Mouse (Mus musculus): ENCODE measurements around the gene Arhgef2. TPM values are rescaled to one million over a fixed set of nuclear protein-coding genes. Genes with fewer than 3 reads are reported as not detected.

Gene Arhgef2
- polyA plus RNA-seq, 1 experiment from 2014 or later = 122 TPM

DNA sequence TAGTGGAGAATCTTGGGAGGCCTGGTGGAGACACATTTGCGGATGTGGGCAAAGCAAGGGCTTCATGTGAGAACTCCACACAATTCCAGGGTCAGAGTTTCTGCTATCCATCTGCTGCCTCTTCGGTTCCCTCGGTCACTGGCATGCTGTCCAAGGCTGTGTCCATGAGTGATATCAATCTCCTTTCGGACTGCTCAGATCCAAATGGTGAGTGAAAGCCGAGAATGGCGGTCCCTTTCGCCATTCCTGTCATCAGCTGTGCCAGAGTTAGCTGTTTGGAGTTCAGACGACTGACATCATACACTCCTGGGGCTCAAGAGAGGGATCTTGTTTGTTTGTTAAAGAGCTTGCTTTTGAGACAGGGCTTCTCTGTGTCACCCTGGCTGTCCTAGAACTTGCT lies 8.7 kb downstream of the Arhgef2 start:
- Histone ChIP-seq H3K27me3 (peaks cover 9% of the 10 kb centered on the region; the same call in 1 of the 2 replicates), H3K36me3 (no peaks in the 10 kb centered on the region), H3K4me2 (no peak overlapping the region), H3K27ac (no peak overlapping the region), H3K4me1 (replicated peaks) (no peaks in the 10 kb centered on the region; the same call in 1 of the 2 replicates), H3K9ac (replicated peaks) (no peak overlapping the region), H3K9me3 (no peaks in the 10 kb centered on the region), H3K4me3 (replicated peaks) (no peak overlapping the region)
- ATAC-seq (ENCODE audit: insufficient number of reproducible peaks, insufficient read depth, low FRiP score, low TSS enrichment, low read depth) = no peak
- 77% methylated on average over 8 of the region's 8 CpGs for WGBS

DNA sequence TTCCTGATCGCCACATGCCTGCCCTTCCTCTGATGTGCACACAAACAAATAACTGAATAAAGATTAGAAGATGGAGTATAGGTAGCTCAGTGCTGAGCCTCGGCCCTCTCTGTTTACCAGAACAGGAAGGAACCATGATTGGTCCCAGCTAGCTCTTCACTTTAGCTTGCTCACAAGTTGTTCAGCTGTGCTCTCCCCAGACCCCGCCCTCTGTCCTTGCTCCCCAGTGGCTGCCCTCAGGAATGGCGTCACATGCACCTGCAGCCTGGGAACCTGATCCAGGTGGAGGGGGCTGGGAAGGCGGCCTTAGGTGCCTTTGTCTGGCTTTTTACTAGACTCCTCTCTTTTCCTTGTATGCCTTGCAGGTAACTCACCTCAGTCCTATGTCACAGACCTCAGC lies 9.4 kb downstream of the Arhgef2 start:
- 45% methylated on average over 5 of the region's 5 CpGs for WGBS
- H3K9me3 ChIP-seq = no peaks in the 10 kb centered on the region
- H3K27me3 ChIP-seq = peaks cover 9% of the 10 kb centered on the region; the same call in 1 of the 2 replicates
- no peak overlapping the region for H3K4me3 ChIP-seq (replicated peaks)
- H3K4me2 ChIP-seq = peak overlapping the region; percentile 4; the same call in 1 of the 2 replicates
- H3K4me1 ChIP-seq (replicated peaks) = peaks cover 5% of the 10 kb centered on the region
- H3K27ac ChIP-seq = no peak overlapping the region; the same call in 1 of the 2 replicates
- no peak overlapping the region for H3K9ac ChIP-seq (replicated peaks)
- H3K36me3 ChIP-seq = no peaks in the 10 kb centered on the region
- ATAC-seq (ENCODE audit: insufficient number of reproducible peaks, insufficient read depth, low FRiP score, low TSS enrichment, low read depth) = no peak

DNA sequence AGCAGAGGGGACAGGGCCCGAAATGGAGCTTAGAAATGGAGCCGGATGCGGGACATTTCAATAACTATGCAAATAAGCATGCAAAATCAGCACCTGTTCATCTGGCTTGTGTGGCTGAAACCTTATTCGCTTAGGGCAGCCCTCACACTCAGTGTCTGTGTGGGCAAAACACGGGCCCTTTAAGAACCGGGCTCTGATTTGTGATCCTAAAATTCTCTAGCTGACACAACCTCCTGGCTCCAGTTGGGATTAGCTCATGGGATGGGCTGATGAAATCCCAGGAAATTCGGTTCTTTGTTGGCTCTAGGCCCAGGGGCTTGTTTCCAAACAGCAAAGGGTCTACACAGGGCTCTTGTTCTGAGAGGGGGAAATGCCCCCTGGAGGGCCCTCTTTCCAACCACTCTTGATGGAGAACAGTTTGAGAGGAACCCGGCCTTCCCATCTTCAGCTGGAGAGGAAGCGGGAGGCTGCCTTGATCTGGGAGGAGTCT lies 10.2 kb downstream of the Arhgef2 start:
- H3K9ac ChIP-seq (replicated peaks) = no peak overlapping the region

DNA sequence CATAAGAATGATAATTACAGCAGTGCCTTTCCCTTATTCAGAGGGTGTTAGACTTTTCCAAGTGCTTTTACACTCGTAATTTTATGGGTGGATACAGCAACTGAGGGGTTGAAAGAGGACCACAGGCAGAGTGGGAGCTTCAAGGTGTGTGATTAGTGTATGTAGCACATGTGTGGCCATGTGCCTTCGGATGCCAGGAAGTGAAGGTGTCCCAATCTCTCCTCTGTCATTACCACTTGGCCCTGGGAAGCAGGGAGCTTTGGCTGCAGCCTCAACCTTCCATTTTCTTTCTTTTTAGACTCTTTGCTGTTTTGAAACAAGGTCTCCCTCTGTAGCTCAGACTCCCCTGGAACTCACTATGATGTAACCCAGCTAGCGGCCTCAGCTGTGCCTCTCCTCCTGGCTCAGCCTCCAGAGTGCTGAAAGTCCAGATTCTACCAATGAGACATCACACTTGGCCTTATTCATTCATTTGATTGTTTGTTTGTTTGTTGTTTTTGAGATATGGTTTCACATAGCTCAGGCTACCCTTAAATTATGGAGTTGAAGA lies 11.3 kb downstream of the Arhgef2 start:
- Histone ChIP-seq H3K4me1 (replicated peaks) (peaks cover 11% of the 10 kb centered on the region), H3K27ac (0 out of 2 replicates have a peak overlapping the region, but pooled peaks have one; percentile 29), H3K27me3 (peaks cover 9% of the 10 kb centered on the region; the same call in 1 of the 2 replicates), H3K4me2 (peak overlapping the region; percentile 13; the same call in 1 of the 2 replicates), H3K36me3 (no peaks in the 10 kb centered on the region), H3K4me3 (replicated peaks) (no peak overlapping the region), H3K9ac (replicated peaks) (no peak overlapping the region), H3K9me3 (no peaks in the 10 kb centered on the region)
- no peak for ATAC-seq (ENCODE audit: insufficient number of reproducible peaks, insufficient read depth, low FRiP score, low TSS enrichment, low read depth)
- WGBS = 69% methylated on average over 3 of the region's 3 CpGs

More for the DNA sequence above, 10.2 kb downstream of the Arhgef2 start:
- H3K4me1 ChIP-seq (replicated peaks) = peaks cover 11% of the 10 kb centered on the region
- peaks cover 9% of the 10 kb centered on the region; the same call in 1 of the 2 replicates for H3K27me3 ChIP-seq
- H3K4me3 ChIP-seq (replicated peaks) = no peak overlapping the region
- H3K36me3 ChIP-seq = no peaks in the 10 kb centered on the region
- no peaks in the 10 kb centered on the region for H3K9me3 ChIP-seq
- WGBS = 59% methylated on average over 9 of the region's 9 CpGs
- 0 out of 2 replicates have a peak overlapping the region, but pooled peaks have one; percentile 29 for H3K27ac ChIP-seq
- peak overlapping the region; percentile 13; the same call in 1 of the 2 replicates for H3K4me2 ChIP-seq
- no peak for ATAC-seq (ENCODE audit: insufficient number of reproducible peaks, insufficient read depth, low FRiP score, low TSS enrichment, low read depth)

DNA sequence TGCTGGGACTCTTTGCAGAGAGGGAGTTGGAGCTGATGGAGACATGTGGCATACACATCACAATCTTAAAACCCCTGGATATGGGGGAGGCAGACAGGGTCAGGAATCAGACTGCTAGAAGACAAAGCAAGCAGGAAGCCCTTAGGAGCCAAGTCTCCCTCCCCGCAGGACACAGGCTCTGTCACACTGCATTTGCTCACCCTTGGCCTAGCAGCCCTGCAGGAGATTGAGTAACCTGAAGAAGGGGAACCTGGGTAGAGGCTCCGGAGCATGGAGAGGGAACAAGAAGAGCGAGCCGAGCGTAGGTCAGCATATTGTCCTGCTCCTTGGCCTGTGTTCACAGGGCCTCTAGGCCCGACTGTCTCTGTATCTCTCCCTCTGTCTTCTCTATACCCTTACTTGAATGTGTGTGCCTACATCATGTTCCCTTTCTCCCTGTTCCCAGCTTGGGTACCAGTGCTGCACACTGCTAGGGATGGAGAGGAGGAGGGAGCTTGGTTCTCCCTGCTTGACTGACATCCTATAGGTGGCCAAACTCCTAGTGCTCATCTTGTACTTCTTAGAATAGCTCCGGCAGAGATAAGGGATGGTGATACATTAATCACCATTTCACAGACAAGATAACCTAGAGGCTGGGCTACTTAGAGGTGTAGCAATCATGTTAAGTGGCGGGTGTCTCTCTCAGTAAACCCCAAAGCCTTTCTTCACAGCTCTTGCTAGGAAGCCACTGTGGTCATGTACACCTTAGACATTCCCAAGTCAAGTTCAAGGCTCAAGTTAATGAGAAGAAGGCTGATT lies 12.5 kb downstream of the Arhgef2 start:
- no peak overlapping the region for H3K4me3 ChIP-seq (replicated peaks)
- H3K27me3 ChIP-seq = peaks cover 9% of the 10 kb centered on the region; the same call in 1 of the 2 replicates
- 64% methylated on average over 8 of the region's 8 CpGs for WGBS
- no peak for ATAC-seq (ENCODE audit: insufficient number of reproducible peaks, insufficient read depth, low FRiP score, low TSS enrichment, low read depth)
- no peaks in the 10 kb centered on the region for H3K36me3 ChIP-seq
- H3K9me3 ChIP-seq = no peaks in the 10 kb centered on the region
- no peak overlapping the region for H3K9ac ChIP-seq (replicated peaks)
- no peak overlapping the region for H3K27ac ChIP-seq
- H3K4me1 ChIP-seq (replicated peaks) = peaks cover 11% of the 10 kb centered on the region
- peak overlapping the region; percentile 15; the same call in 1 of the 2 replicates for H3K4me2 ChIP-seq

DNA sequence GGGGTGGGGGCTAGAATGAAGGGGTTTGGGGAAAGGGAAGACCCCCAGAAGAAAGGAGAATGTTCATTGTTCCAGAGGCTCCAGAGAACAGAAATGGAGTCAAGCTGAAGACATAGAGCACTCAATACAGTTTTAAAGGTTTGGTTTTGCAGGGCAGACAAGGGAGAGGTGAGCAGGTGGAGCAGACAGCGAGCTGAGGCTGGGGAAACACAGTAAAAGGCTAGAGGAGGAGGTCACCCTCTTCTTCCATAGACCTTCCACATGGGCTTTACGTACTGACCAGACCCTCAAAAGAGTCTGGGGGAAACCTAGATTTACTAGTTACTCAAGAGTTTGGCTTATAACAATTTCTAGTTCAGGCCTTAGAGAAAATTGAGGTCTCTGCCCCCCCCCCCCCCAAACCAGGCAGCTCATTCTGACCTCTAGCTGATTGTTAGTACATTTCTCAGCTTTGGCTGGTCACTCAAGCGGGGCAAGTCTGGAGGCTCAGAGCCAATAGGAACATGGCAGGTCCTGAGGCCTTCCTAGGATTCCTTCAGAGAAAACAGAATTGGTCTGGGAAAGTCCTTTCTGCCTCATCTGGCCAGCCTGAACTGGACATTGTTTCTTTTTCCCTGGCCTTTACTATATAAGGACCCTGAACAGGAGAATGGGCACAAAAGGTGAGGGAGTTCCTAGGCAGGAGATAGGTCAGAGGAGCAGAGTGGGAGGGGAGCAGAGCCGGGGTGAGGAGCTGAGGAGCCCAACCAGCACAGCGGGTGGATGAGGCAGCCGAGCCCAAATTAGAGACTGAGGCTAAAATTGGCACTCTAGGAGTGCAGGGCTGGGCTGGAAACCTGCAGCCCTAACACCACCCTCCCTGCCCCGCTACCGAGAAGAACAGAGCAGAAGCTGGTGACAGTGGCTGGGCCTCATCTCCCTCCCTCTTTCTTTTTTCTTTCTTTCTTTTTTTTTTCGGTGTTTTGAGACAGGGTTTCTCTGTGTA lies 13.6 kb downstream of the Arhgef2 start:
- H3K9me3 ChIP-seq = no peaks in the 10 kb centered on the region
- H3K4me2 ChIP-seq = no peak overlapping the region
- no peaks in the 10 kb centered on the region for H3K36me3 ChIP-seq
- no peak overlapping the region for H3K9ac ChIP-seq (replicated peaks)
- H3K27me3 ChIP-seq = peaks cover 9% of the 10 kb centered on the region; the same call in 1 of the 2 replicates
- ATAC-seq (ENCODE audit: insufficient number of reproducible peaks, insufficient read depth, low FRiP score, low TSS enrichment, low read depth) = no peak
- H3K27ac ChIP-seq = peak overlapping the region; percentile 97; the same call in 1 of the 2 replicates
- peaks cover 23% of the 10 kb centered on the region for H3K4me1 ChIP-seq (replicated peaks)
- WGBS = 55% methylated on average over 9 of the region's 9 CpGs
- no peak overlapping the region for H3K4me3 ChIP-seq (replicated peaks)

DNA sequence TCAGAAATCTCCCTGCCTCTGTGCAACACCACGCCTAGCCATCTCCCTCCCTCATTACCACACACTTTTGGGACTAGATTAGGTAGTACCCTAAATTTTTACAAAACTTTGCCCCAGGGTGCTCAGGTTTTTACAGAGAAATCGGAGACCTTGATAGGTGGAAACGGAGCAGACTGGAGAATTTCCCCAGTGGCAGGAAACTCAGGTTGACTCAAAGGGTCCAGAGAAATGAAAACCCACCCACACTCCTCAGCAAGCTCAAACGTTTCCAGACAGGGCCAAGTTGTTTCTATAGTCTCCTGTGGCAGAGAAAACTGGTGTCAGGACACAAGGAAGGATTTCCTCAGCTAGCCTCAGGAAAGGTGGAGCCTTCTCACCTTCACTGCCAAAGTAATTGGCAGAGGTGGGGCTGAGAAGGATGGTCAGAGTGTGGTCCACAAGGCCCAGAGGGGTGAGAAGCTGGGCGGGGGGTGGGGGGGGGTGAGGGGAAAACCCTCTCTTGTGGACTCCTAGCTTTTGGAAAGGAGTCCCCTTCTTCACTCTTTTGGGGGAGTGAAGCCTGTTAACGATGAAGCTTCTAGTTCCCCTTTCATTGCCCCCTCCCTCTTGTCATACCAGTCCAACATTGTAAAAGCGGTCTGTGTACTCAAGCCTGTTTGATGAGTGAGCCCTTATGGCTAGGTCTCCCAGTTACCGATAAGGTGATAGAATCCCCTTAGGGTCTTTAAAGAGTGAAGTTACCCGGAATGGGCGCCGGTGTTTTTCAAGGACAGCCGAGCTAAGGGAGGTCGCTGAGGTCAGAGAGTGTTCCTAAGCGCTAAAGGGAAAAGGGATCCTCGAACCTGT lies 14.6 kb downstream of the Arhgef2 start:
- H3K36me3 ChIP-seq = peaks cover 8% of the 10 kb centered on the region; the same call in 1 of the 2 replicates
- no peak for ATAC-seq (ENCODE audit: insufficient number of reproducible peaks, insufficient read depth, low FRiP score, low TSS enrichment, low read depth)
- peaks cover 9% of the 10 kb centered on the region; the same call in 1 of the 2 replicates for H3K27me3 ChIP-seq
- peak overlapping the region; percentile 97 for H3K27ac ChIP-seq
- H3K4me2 ChIP-seq = peak overlapping the region; percentile 96
- H3K4me3 ChIP-seq (replicated peaks) = peak overlapping the region; percentile 87
- 7% methylated on average over 15 of the region's 15 CpGs for WGBS
- H3K9me3 ChIP-seq = no peaks in the 10 kb centered on the region
- H3K9ac ChIP-seq (replicated peaks) = peak overlapping the region; percentile 97
- peaks cover 32% of the 10 kb centered on the region for H3K4me1 ChIP-seq (replicated peaks)

DNA sequence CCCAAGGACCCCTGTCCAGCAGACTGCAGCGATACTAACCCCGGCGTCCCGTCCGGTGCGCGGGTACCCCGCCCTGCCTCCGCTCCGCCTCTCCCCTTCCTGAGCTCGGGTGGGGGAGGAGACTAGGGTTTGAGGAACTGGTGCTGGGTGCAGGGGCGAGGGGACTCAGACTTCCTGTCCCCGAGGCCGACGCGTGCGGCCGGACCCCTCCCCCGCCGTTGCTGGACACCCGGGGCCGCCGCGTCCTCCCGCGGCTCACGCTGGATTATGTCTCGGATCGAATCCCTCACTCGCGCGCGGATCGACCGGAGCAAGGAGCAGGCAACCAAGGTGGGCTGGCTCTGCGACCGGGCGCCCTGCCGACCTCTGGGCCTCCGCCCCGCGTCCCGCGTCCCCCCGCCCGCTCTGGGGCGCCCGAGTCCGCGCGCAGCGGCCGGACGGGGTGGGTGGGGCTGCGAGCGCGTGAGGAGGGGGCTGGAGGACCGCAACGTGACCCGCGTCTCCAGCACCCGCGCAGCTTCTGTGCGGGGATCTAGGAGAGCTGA lies 15.3 kb downstream of the Arhgef2 start:
- WGBS = under 1% methylated on average over 64 of the region's 64 CpGs
- Histone ChIP-seq H3K27ac (peak overlapping the region; percentile 97), H3K9me3 (no peaks in the 10 kb centered on the region), H3K36me3 (peaks cover 14% of the 10 kb centered on the region), H3K4me3 (replicated peaks) (peak overlapping the region; percentile 87), H3K4me1 (replicated peaks) (peaks cover 37% of the 10 kb centered on the region), H3K9ac (replicated peaks) (peak overlapping the region; percentile 97), H3K4me2 (peak overlapping the region; percentile 96), H3K27me3 (peaks cover 9% of the 10 kb centered on the region; the same call in 1 of the 2 replicates)
- ATAC-seq (ENCODE audit: insufficient number of reproducible peaks, insufficient read depth, low FRiP score, low TSS enrichment, low read depth) = peak; percentile 44

DNA sequence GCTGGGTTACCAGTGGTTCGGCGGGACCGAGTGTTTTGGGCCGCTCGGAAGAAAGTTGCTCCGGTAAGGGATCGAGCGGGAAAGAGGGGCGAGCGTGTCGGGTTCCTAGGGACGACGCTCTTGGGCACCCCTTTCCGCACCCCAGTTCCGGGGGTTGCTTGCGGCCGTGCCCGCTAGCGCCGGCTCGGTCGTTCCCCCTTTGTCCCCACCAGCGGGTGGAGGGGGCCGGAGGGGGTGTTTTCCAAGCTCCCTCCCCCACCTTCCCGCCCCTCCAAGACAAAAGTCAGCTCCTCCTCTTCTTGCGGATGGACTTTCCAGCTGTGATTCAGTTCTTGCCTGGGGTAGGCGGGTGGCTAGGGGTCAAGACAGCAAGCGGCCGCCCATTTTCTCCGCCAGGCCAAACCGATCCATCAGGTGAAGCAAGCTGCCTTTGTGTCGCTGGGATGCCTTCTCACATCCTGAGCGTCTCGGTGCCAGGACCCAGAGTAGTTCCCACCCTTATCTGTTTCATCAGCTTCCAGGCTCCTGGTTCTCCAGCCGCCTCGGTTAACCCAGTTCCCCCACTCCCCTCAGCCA lies 15.9 kb downstream of the Arhgef2 start:
- peak overlapping the region; percentile 96 for H3K4me2 ChIP-seq
- H3K27ac ChIP-seq = peak overlapping the region; percentile 97
- H3K36me3 ChIP-seq = peaks cover 19% of the 10 kb centered on the region
- ATAC-seq (ENCODE audit: insufficient number of reproducible peaks, insufficient read depth, low FRiP score, low TSS enrichment, low read depth) = 0 out of 2 replicates have a peak, but pooled peaks have one; percentile 4
- H3K4me1 ChIP-seq (replicated peaks) = peaks cover 42% of the 10 kb centered on the region
- H3K9ac ChIP-seq (replicated peaks) = peak overlapping the region; percentile 97
- WGBS = 0% methylated on average over 31 of the region's 36 CpGs
- no peaks in the 10 kb centered on the region for H3K9me3 ChIP-seq
- H3K27me3 ChIP-seq = peaks cover 3% of the 10 kb centered on the region; the same call in 1 of the 2 replicates
- H3K4me3 ChIP-seq (replicated peaks) = peak overlapping the region; percentile 87

Data from limb, embryonic 12.5 days (tissue).